Mouse (Mus musculus) lung, adult 2 months (tissue): ENCODE measurements around the gene Adssl1.

ENCODE experiments used
- CTCF ChIP-seq: fragments of 200-500 bp; IDR thresholded peaks from 2 replicates; pipeline ENCODE4 v1.5.1; 2011; ENCODE audit warnings: mild to moderate bottlenecking, low read length, control low read depth; ENCODE audit not compliant: insufficient read depth
- POLR2A ChIP-seq: fragments of 200-500 bp; IDR thresholded peaks from 2 replicates; pipeline ENCODE4 v1.6.1; 2011; ENCODE audit warnings: low read depth, mild to moderate bottlenecking, control low read depth, low read length, borderline replicate concordance; ENCODE audit errors: extremely low read depth

DNA sequence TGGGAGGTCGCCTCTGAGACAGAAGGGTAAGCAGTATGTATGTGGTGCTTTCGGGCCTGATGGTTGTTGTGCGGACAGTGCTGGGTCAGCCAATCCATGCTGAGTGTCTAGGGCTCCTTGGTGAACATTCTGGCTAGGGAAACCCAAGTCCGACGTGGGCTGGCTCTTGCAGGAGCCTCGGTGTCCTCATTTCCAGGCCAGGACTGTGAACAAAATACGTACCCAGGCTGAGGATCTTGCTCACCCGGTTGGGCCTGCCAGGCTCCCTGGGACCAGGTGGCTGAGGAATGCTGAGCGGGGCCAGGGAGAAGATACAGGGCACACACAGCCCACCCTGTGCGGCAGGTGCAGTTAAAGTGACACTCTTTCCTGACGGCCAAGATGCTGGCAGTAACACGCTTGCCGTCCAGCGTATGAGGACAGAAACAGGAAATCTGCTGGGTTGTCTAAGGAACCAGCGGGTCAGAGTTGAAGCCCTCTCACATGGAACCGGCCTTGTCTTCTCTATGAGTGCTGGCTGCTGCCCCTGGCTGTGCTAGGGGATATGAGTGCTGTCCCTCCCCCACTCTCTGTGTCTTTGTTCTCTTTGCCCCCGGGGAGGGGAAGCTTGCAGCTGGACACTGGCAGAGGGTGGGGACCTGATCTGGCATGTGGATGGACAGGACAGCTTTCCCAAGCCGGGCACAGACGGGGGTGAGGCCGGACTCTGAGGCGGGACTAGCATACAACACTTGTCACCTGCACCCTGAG is 26.7 kb upstream of the Adssl1 start:
- TF ChIP-seq CTCF = no peak
- TF ChIP-seq POLR2A = no peak
